Mouse (Mus musculus): ENCODE measurements around the gene Psmd1.

GRCm38 (mm10) chr1:86056284-86056683 is 7.9 kb upstream of the Psmd1 start:
- no peak for TF ChIP-seq CEBPB (IDR thresholded peaks at IDR 0.05; ENCODE audit: low read depth)
- no peak for TF ChIP-seq MAX (IDR thresholded peaks at IDR 0.05)
- no peak for TF ChIP-seq CTCF (IDR thresholded peaks at IDR 0.05; ENCODE audit: control insufficient read depth, insufficient read depth, insufficient read length)
- TF ChIP-seq USF1 (IDR thresholded peaks at IDR 0.05; ENCODE audit: low read depth), result no peak
- TF ChIP-seq MYOD1 (IDR thresholded peaks at IDR 0.05; ENCODE audit: control insufficient read depth, insufficient read length, low read depth), result no peak
- TF ChIP-seq MYOG (IDR thresholded peaks at IDR 0.05; ENCODE audit: control insufficient read depth, extremely low read depth, insufficient read length), result no peak
- no peak for TF ChIP-seq FOSL1 (IDR thresholded peaks at IDR 0.05; ENCODE audit: insufficient read depth, low read length, poor library complexity, severe bottlenecking)

Measured in C2C12 (cell line).